Mouse (Mus musculus) thymus, adult 2 months (tissue): ENCODE data around the gene Mif.

ENCODE experiments used
- CTCF ChIP-seq: fragments of 200-500 bp; IDR thresholded peaks from 2 replicates; pipeline ENCODE4 v1.5.1; 2012; ENCODE audit warnings: mild to moderate bottlenecking, control low read depth, low read length, moderate library complexity, borderline replicate concordance; ENCODE audit not compliant: control insufficient read depth, poor library complexity, insufficient read depth; ENCODE audit errors: extremely low read depth
- POLR2A ChIP-seq: fragments of 200-500 bp; IDR thresholded peaks from 2 replicates; pipeline ENCODE4 v1.6.1; 2012; ENCODE audit warnings: mild to moderate bottlenecking, low read length, control low read depth, moderate library complexity; ENCODE audit not compliant: control insufficient read depth, poor library complexity, insufficient read depth; ENCODE audit errors: extremely low read depth

GRCm38 (mm10) chr10:75857598-75857997, 2.4 kb downstream of the Mif start:
- TF ChIP-seq CTCF (no peak), POLR2A (no peak)
